Mouse (Mus musculus) intestine, embryonic 16.5 days (tissue): ENCODE data around the gene Tceanc. TPM values are rescaled to one million over a fixed set of nuclear protein-coding genes. Genes with fewer than 3 reads are reported as not detected.

Experiments used
- ATAC-seq: fragments of 200-750 bp; cut with Nextera tagmentation; 2 replicates; pipeline ENCODE4 v1.8.0; 2017; ENCODE audit warnings: moderate TSS enrichment, moderate library complexity
- H3K27ac ChIP-seq: fragments of 300-500 bp; sonication (generic); 2 replicates; pipeline ENCODE4 v1.5.1; 2014; ENCODE audit warnings: mild to moderate bottlenecking, low read length
- H3K27me3 ChIP-seq: fragments of 300-500 bp; sonication (generic); replicated peaks from 2 replicates; pipeline ENCODE4 v1.6.1; 2014; ENCODE audit warnings: low read length, control low read depth, mixed read lengths; ENCODE audit not compliant: control insufficient read depth, insufficient read depth
- H3K36me3 ChIP-seq: fragments of 300-500 bp; sonication (generic); 2 replicates; pipeline ENCODE4 v1.6.1; 2014; ENCODE audit warnings: low read length, control low read depth; ENCODE audit not compliant: control insufficient read depth, insufficient read depth
- H3K4me1 ChIP-seq: fragments of 300-500 bp; sonication (generic); 2 replicates; pipeline ENCODE4 v1.6.1; 2014; ENCODE audit warnings: low read length, control low read depth, mixed read lengths; ENCODE audit not compliant: control insufficient read depth, insufficient read depth
- H3K4me2 ChIP-seq: fragments of 300-500 bp; sonication (generic); 2 replicates; pipeline ENCODE4 v1.6.1; 2014; ENCODE audit warnings: low read depth, low read length, control low read depth
- H3K4me3 ChIP-seq: fragments of 300-500 bp; sonication (generic); 2 replicates; pipeline ENCODE4 v1.5.1; 2014; ENCODE audit warnings: mild to moderate bottlenecking, low read length
- H3K9ac ChIP-seq: fragments of 300-500 bp; sonication (generic); 2 replicates; pipeline ENCODE4 v1.6.1; 2014; ENCODE audit warnings: low read depth, low read length
- H3K9me3 ChIP-seq: fragments of 300-500 bp; sonication (generic); 2 replicates; pipeline ENCODE4 v1.6.1; 2016; ENCODE audit warnings: low read length, control low read depth; ENCODE audit not compliant: control insufficient read depth
- WGBS: fragments of 180-500 bp; shearing (Covaris S2); extraction: QIAGEN DNeasy Blood & Tissue Kit; methylation state at CpG from one replicate; pipeline ENCODE4 v1.1.7; 2014; 5-methylcytosine and 5-hydroxymethylcytosine counted together
- polyA plus RNA-seq: library from polyadenylated mRNA; unstranded; fragments of >200 nt; fragmentation: Nextera tagmentation; extraction: Ambion mirVana; gene quantifications from 2 replicates; pipeline ENCODE4 v1.2.1, GENCODE M21; 2015

The Tceanc gene
- polyA plus RNA-seq, 1 experiment from 2014 or later = 4.9 TPM

- no peaks in the 10 kb centered on the region for H3K27me3 ChIP-seq
- H3K4me2 ChIP-seq = no peak overlapping the region
- WGBS = 93% methylated on average over 1 of the region's 1 CpGs
- no peak overlapping the region for H3K9ac ChIP-seq
- no peak overlapping the region for H3K27ac ChIP-seq
- H3K36me3 ChIP-seq = no peaks in the 10 kb centered on the region
- H3K4me1 ChIP-seq = no peaks in the 10 kb centered on the region
- H3K4me3 ChIP-seq = no peak overlapping the region
- no peak for ATAC-seq
- H3K9me3 ChIP-seq = no peaks in the 10 kb centered on the region
These were observed 62.8 kb downstream of the Tceanc start for GRCm38 (mm10) chrX:166455525-166455924.

- no peaks in the 10 kb centered on the region for H3K9me3 ChIP-seq
- no peak overlapping the region for H3K9ac ChIP-seq
- 66% methylated on average over 3 of the region's 3 CpGs for WGBS
- no peak overlapping the region for H3K27ac ChIP-seq
- ATAC-seq = no peak
- H3K4me2 ChIP-seq = no peak overlapping the region
- no peaks in the 10 kb centered on the region for H3K4me1 ChIP-seq
- H3K4me3 ChIP-seq = no peak overlapping the region
- H3K36me3 ChIP-seq = no peaks in the 10 kb centered on the region
- no peaks in the 10 kb centered on the region for H3K27me3 ChIP-seq
These were observed 64.0 kb downstream of the Tceanc start for GRCm38 (mm10) chrX:166454331-166454730.

- H3K4me1 ChIP-seq = no peaks in the 10 kb centered on the region
- no peak for ATAC-seq
- no peaks in the 10 kb centered on the region for H3K36me3 ChIP-seq
- no peaks in the 10 kb centered on the region for H3K9me3 ChIP-seq
- H3K27me3 ChIP-seq = no peaks in the 10 kb centered on the region
- 77% methylated on average over 6 of the region's 6 CpGs for WGBS
- no peak overlapping the region for H3K9ac ChIP-seq
- H3K4me2 ChIP-seq = no peak overlapping the region
- no peak overlapping the region for H3K27ac ChIP-seq
- no peak overlapping the region for H3K4me3 ChIP-seq
These were observed 64.8 kb downstream of the Tceanc start for GRCm38 (mm10) chrX:166453532-166453931.

Other genes with a start within 250 kb of the Tceanc start
- 20.5 and 21.2 TPM in 2 replicates for gene Trappc2, start 78.0 kb downstream of the Tceanc start, polyA plus RNA-seq
- 4.3 and 4.5 TPM in 2 replicates for gene Ofd1, start 77.9 kb downstream of the Tceanc start, polyA plus RNA-seq
- gene Rab9, start 38.7 kb downstream of the Tceanc start, polyA plus RNA-seq = 65.4 and 65.9 TPM in 2 replicates
- gene Egfl6, start 67.2 kb upstream of the Tceanc start, polyA plus RNA-seq = 2.5 and 3.2 TPM in 2 replicates